10 mouse cellular contexts compared by ENCODE assay signal in the genomic region with DNA sequence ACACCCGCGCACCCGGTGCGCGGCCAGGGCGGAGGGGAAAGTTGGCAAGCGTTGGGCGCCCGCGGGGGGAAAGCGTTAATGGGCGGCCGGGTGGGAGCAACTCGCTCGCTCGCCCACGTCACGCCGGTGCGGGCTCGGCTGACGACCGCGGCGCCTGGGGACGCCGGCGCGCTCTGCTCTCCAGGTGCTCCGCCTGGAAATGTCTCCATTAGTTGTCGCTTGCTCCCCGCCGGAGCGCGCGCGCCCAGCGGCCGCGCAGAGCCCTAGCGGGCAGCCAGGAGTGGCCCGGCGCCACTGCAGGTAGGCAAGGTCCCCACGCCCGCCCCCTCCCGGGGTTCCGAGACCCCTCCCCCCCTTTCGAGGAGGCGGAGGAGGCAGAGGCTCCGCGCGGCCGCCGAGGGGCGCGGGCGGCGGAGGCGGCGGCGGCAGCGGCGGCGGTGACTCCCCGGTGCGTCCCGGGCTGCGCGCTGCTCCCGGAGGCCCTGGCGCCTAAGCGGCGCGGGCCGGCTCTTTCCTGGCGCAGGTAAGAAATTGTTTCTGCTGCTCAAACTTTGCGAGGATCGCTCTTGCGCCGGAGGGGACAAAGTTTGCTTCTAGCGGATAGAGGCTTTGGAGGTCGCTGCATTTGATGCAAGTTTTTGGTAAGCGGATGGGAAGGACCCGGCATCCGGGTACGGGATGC. TPM values are rescaled to one million over a fixed set of nuclear protein-coding genes. Genes with fewer than 3 reads are reported as not detected.
DNase-seq lines count a peak whose midpoint lies in the region; ATAC-seq and TF ChIP-seq lines count a peak whose summit lies in the region.
"Had no signal": no experiment of that assay in that cellular context is flagged by ENCODE, and none has a peak within 500 bp of the region (broad histone marks: within the 10 kb centered on the region; RNA-seq: fewer than 3 reads in every experiment).

A gene (plus strand): TSS at position 126 of the 682 bp plus-strand sequence.

- TF ChIP-seq CTCF in hindbrain, postnatal 0 days (IDR thresholded peaks at IDR 0.05; ENCODE audit: low read depth), result no peak

- peak within 1 kb of the TSS; percentile 79 for H3K4me2 ChIP-seq in kidney, embryonic 14.5 days (replicated peaks; ENCODE audit: low read depth, low read length)
- peak within 1 kb of the TSS; percentile 60 for H3K4me2 ChIP-seq in forebrain, embryonic 16.5 days (ENCODE audit: low read length)
- peak within 1 kb of the TSS; percentile 65 for H3K4me2 ChIP-seq in hindbrain, postnatal 0 days (ENCODE audit: low read depth, low read length)
- H3K4me2 ChIP-seq in neural tube, embryonic 11.5 days (ENCODE audit: low read depth), result peak within 1 kb of the TSS; percentile 69

- no peaks in the 10 kb centered on the region for H3K36me3 ChIP-seq in kidney, embryonic 14.5 days (ENCODE audit: control insufficient read depth, insufficient read depth, low read length)
- no peaks in the 10 kb centered on the region for H3K36me3 ChIP-seq in forebrain, embryonic 16.5 days (ENCODE audit: control insufficient read depth, insufficient read depth)
- H3K36me3 ChIP-seq in hindbrain, postnatal 0 days (ENCODE audit: insufficient read depth, low read length), result no peaks in the 10 kb centered on the region
- H3K36me3 ChIP-seq in neural tube, embryonic 11.5 days (ENCODE audit: control insufficient read depth, insufficient read depth, low read length), result no peaks in the 10 kb centered on the region

- under 1% methylated on average over 64 of the region's 86 CpGs for WGBS in kidney, embryonic 14.5 days
- WGBS in forebrain, embryonic 16.5 days, result under 1% methylated on average over 64 of the region's 86 CpGs
- WGBS in hindbrain, postnatal 0 days, result 1% methylated on average over 58 of the region's 86 CpGs
- WGBS in neural tube, embryonic 11.5 days, result under 1% methylated on average over 81 of the region's 86 CpGs

- no peak within 1 kb of the TSS for H3K27ac ChIP-seq in kidney, embryonic 14.5 days (ENCODE audit: low read depth, low read length)
- H3K27ac ChIP-seq in forebrain, embryonic 16.5 days (ENCODE audit: low read length), result no peak within 1 kb of the TSS
- no peak within 1 kb of the TSS for H3K27ac ChIP-seq in hindbrain, postnatal 0 days
- H3K27ac ChIP-seq in neural tube, embryonic 11.5 days (ENCODE audit: low read depth, low read length), result no peak within 1 kb of the TSS
- H3K27ac ChIP-seq: macrophage had no signal

- H3K9ac ChIP-seq in kidney, embryonic 14.5 days (ENCODE audit: low read depth, low read length), result 0 out of 2 replicates have a peak within 1 kb of the TSS, but pooled peaks have one; percentile 23
- H3K9ac ChIP-seq in forebrain, embryonic 16.5 days (replicated peaks; ENCODE audit: low read depth, low read length), result no peak within 1 kb of the TSS
- H3K9ac ChIP-seq in hindbrain, postnatal 0 days (replicated peaks; ENCODE audit: low read length), result no peak within 1 kb of the TSS
- no peak within 1 kb of the TSS for H3K9ac ChIP-seq in neural tube, embryonic 11.5 days (ENCODE audit: low read length)

- peak within 1 kb of the TSS; percentile 43 for H3K4me3 ChIP-seq in kidney, embryonic 14.5 days (ENCODE audit: low read length)
- peak within 1 kb of the TSS; percentile 38 for H3K4me3 ChIP-seq in forebrain, embryonic 16.5 days (replicated peaks; ENCODE audit: low read length)
- peak within 1 kb of the TSS; percentile 36 for H3K4me3 ChIP-seq in hindbrain, postnatal 0 days (ENCODE audit: low read length)
- peak within 1 kb of the TSS; percentile 37 for H3K4me3 ChIP-seq in neural tube, embryonic 11.5 days (ENCODE audit: low read depth, low read length)

- peaks cover 93% of the 10 kb centered on the region for H3K27me3 ChIP-seq in kidney, embryonic 14.5 days (ENCODE audit: control insufficient read depth, insufficient read depth, low read length)
- peaks cover 79% of the 10 kb centered on the region for H3K27me3 ChIP-seq in forebrain, embryonic 16.5 days (replicated peaks; ENCODE audit: control insufficient read depth, insufficient read depth, low read length)
- peaks cover 74% of the 10 kb centered on the region for H3K27me3 ChIP-seq in hindbrain, postnatal 0 days (ENCODE audit: insufficient read depth, low read length)
- peaks cover 82% of the 10 kb centered on the region for H3K27me3 ChIP-seq in neural tube, embryonic 11.5 days (ENCODE audit: control insufficient read depth, insufficient read depth, low read length)

- no peak for DNase-seq in kidney, adult 11 months
- no peak for DNase-seq in hindbrain, postnatal 0 days (ENCODE audit: low spot score)
- peak; percentile 39 for DNase-seq in neural tube, embryonic 11.5 days (ENCODE audit: low spot score)
- no peak for DNase-seq in right cerebral cortex, postnatal 36 days (ENCODE audit: low spot score in 2 of 2)
- no peak for DNase-seq in cerebellum, postnatal 25 days
- no peak for DNase-seq in left cerebral cortex, postnatal 36 days (ENCODE audit: low spot score in 2 of 2)

- ATAC-seq in kidney, embryonic 14.5 days (ENCODE audit: low FRiP score, low TSS enrichment), result no peak
- ATAC-seq in forebrain, embryonic 16.5 days, result no peak
- peak; percentile 27; the same call in 1 of the 2 replicates for ATAC-seq in hindbrain, postnatal 0 days
- no peak for ATAC-seq in neural tube, embryonic 11.5 days (ENCODE audit: insufficient read depth, low FRiP score, low TSS enrichment)

- intact Hi-C loops in left cerebral cortex, postnatal 36 days (cut with DNase I), result loop anchor here (5.0 kb wide), 2 partner anchors 633 to 1298 kb away; a partner anchor contains a TSS

- H3K4me1 ChIP-seq in kidney, embryonic 14.5 days (ENCODE audit: control insufficient read depth, insufficient read depth, low read length), result peaks cover 13% of the 10 kb centered on the region; the same call in 1 of the 2 replicates
- H3K4me1 ChIP-seq in forebrain, embryonic 16.5 days (replicated peaks; ENCODE audit: control insufficient read depth, insufficient read depth, low read length), result peaks cover 23% of the 10 kb centered on the region
- peaks cover 5% of the 10 kb centered on the region; the same call in 1 of the 2 replicates for H3K4me1 ChIP-seq in hindbrain, postnatal 0 days (ENCODE audit: insufficient read depth, low read length)
- H3K4me1 ChIP-seq in neural tube, embryonic 11.5 days (ENCODE audit: control insufficient read depth, insufficient read depth, low read length), result peaks cover 19% of the 10 kb centered on the region

- no peaks in the 10 kb centered on the region for H3K9me3 ChIP-seq in kidney, embryonic 14.5 days (ENCODE audit: control insufficient read depth, low read length)
- H3K9me3 ChIP-seq in forebrain, embryonic 16.5 days (ENCODE audit: control insufficient read depth, low read length), result no peaks in the 10 kb centered on the region
- no peaks in the 10 kb centered on the region for H3K9me3 ChIP-seq in hindbrain, postnatal 0 days (ENCODE audit: low read length)
- no peaks in the 10 kb centered on the region for H3K9me3 ChIP-seq in neural tube, embryonic 11.5 days (ENCODE audit: control insufficient read depth, low read length)

RNA-seq across cellular contexts. Expression of the gene that starts here (rescaled TPM):
- polyA plus RNA-seq in kidney, embryonic 14.5 days (2014; fragmentation: Nextera tagmentation; extraction: Ambion mirVana), result 0.31 and 0.49 TPM in 2 replicates
- 0.14 TPM in 1 of 2 replicates, not detected in the other for polyA plus RNA-seq in forebrain, embryonic 16.5 days (2015; fragmentation: Nextera tagmentation; extraction: Ambion mirVana)
- 4.6 and 5.1 TPM in 2 replicates for total RNA-seq in hindbrain, postnatal 0 days (2014; rRNA removed)
- 3.1 and 3.8 TPM in 2 replicates for polyA plus RNA-seq in hindbrain, postnatal 0 days (2015; fragmentation: Nextera tagmentation; extraction: Ambion mirVana)
- 2.2 and 2.6 TPM in 2 replicates for polyA plus RNA-seq in neural tube, embryonic 11.5 days (2014; fragmentation: Nextera tagmentation; extraction: Ambion mirVana)
- total RNA-seq in left cerebral cortex, postnatal 36 days (2021), result not detected
- total RNA-seq: hematopoietic stem cell, adult 5-6 weeks had no signal
- polyA plus RNA-seq: macrophage had no signal
